Mouse (Mus musculus) testis, adult 2 months (tissue): ENCODE data around the gene 2410004B18Rik. TPM values are rescaled to one million over a fixed set of nuclear protein-coding genes. Genes with fewer than 3 reads are reported as not detected.

Experiments
- H3K27ac ChIP-seq: fragments of 200-500 bp; 2 replicates; pipeline ENCODE4 v1.5.1; 2012; ENCODE audit warnings: low read depth, low read length; ENCODE audit not compliant: control insufficient read depth, insufficient read depth
- H3K27me3 ChIP-seq: fragments of 200-500 bp; 2 replicates; pipeline ENCODE4 v1.6.1; 2012; ENCODE audit warnings: mild to moderate bottlenecking, low read length, moderate library complexity; ENCODE audit not compliant: control insufficient read depth, insufficient read depth
- H3K36me3 ChIP-seq: fragments of 200-500 bp; 2 replicates; pipeline ENCODE4 v1.6.1; 2012; ENCODE audit warnings: mild to moderate bottlenecking, low read length; ENCODE audit not compliant: control insufficient read depth, insufficient read depth
- H3K4me1 ChIP-seq: fragments of 200-500 bp; 2 replicates; pipeline ENCODE4 v1.6.1; 2012; ENCODE audit warnings: low read length; ENCODE audit not compliant: control insufficient read depth, insufficient read depth
- H3K4me3 ChIP-seq: fragments of 200-500 bp; 2 replicates; pipeline ENCODE4 v1.5.1; 2012; ENCODE audit warnings: low read depth, mild to moderate bottlenecking, low read length, moderate library complexity, mixed read lengths; ENCODE audit not compliant: control insufficient read depth
- CTCF ChIP-seq: fragments of 200-500 bp; IDR thresholded peaks from 2 replicates; pipeline ENCODE4 v1.5.1; 2012; ENCODE audit warnings: low read depth, mild to moderate bottlenecking, inconsistent platforms, low read length, moderate library complexity; ENCODE audit not compliant: control insufficient read depth, insufficient read depth, insufficient replicate concordance
- POLR2A ChIP-seq: fragments of 200-500 bp; IDR thresholded peaks from 2 replicates; pipeline ENCODE4 v1.6.1; 2012; ENCODE audit warnings: low read depth, mild to moderate bottlenecking, inconsistent platforms, low read length, moderate library complexity; ENCODE audit not compliant: control insufficient read depth
- polyA plus RNA-seq: library from polyadenylated mRNA; depleted of rRNA; stranded (reverse); fragments of >200 nt; gene quantifications from 2 replicates; pipeline ENCODE4 v1.2.3, GENCODE M21; 2012

Gene 2410004B18Rik
- polyA plus RNA-seq, 1 experiment: 13.0 TPM

- no peaks in the 10 kb centered on the region for H3K27me3 ChIP-seq
- H3K36me3 ChIP-seq: no peaks in the 10 kb centered on the region
- H3K27ac ChIP-seq: no peak within 1 kb of the TSS; the same call in 1 of the 2 replicates
- H3K4me1 ChIP-seq: no peaks in the 10 kb centered on the region; the same call in 1 of the 2 replicates
- peak within 1 kb of the TSS; percentile 99; the same call in 1 of the 2 replicates for H3K4me3 ChIP-seq
- TF ChIP-seq CTCF: no peak
- TF ChIP-seq POLR2A: no peak
Measured at GRCm38 (mm10) chr3:145922019-145922854, 15.6 kb upstream of the 2410004B18Rik start, which contains the start of gene Bcl10. Gene Bcl10, plus strand, starts transcription at chr3:145922804.

GRCm38 (mm10) chr3:145922971-145923370, 14.8 kb upstream of the 2410004B18Rik start:
- Histone ChIP-seq H3K4me1 (no peaks in the 10 kb centered on the region; the same call in 1 of the 2 replicates), H3K27ac (no peak overlapping the region), H3K4me3 (no peak overlapping the region), H3K27me3 (no peaks in the 10 kb centered on the region), H3K36me3 (no peaks in the 10 kb centered on the region)
- TF ChIP-seq POLR2A (no peak), CTCF (no peak)

- peak overlapping the region; percentile 99 for H3K4me3 ChIP-seq
- peak overlapping the region; percentile 94 for H3K27ac ChIP-seq
- H3K36me3 ChIP-seq: no peaks in the 10 kb centered on the region
- no peaks in the 10 kb centered on the region; the same call in 1 of the 2 replicates for H3K4me1 ChIP-seq
- TF ChIP-seq POLR2A (peak; percentile 76), CTCF (no peak)
- H3K27me3 ChIP-seq: no peaks in the 10 kb centered on the region
Measured at GRCm38 (mm10) chr3:145923874-145924577, 13.8 kb upstream of the 2410004B18Rik start.

DNA sequence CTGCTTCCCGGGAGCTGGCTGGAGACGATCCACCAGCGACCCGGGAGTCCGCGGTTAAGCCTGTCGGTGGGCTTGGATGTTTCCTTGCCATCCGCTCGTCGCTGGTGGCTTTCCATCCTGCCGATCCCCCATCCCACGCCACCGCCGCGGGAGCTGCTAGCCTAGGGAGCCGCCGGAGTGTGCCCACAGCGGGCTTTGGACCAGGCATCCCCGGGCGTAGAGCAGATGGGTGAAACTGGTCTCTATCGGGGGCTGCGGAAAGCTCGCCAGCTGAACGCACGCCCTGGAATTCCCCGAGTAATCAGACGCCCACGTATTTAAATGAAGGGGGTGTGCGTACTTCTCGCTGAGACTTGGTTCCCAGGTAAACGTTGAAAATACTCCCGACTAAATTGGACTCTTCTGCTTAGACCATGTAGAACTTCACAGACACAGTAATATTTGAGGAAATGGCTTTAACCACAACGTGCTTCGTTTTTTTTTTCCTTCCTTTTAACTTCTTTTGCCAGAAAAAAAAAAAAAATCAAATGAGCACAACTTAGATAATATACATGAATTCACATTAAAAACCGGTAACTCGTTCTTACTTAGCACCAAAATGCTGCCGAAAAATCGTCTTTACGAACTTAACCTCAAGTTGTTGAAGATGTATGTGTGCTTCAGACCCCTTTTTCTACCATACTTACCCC, 13.0 kb upstream of the 2410004B18Rik start:
- Histone ChIP-seq H3K4me3 (peak overlapping the region; percentile 99), H3K27me3 (no peaks in the 10 kb centered on the region), H3K36me3 (no peaks in the 10 kb centered on the region), H3K27ac (peak overlapping the region; percentile 94), H3K4me1 (no peaks in the 10 kb centered on the region; the same call in 1 of the 2 replicates)
- TF ChIP-seq POLR2A (peak; percentile 14; the same call in 1 of the 2 replicates), CTCF (no peak)

GRCm38 (mm10) chr3:145925506-145925905, 12.3 kb upstream of the 2410004B18Rik start:
- Histone ChIP-seq H3K36me3 (no peaks in the 10 kb centered on the region), H3K4me1 (no peaks in the 10 kb centered on the region; the same call in 1 of the 2 replicates), H3K4me3 (no peak overlapping the region; the same call in 1 of the 2 replicates), H3K27ac (no peak overlapping the region), H3K27me3 (no peaks in the 10 kb centered on the region)
- TF ChIP-seq POLR2A (no peak), CTCF (no peak)

DNA sequence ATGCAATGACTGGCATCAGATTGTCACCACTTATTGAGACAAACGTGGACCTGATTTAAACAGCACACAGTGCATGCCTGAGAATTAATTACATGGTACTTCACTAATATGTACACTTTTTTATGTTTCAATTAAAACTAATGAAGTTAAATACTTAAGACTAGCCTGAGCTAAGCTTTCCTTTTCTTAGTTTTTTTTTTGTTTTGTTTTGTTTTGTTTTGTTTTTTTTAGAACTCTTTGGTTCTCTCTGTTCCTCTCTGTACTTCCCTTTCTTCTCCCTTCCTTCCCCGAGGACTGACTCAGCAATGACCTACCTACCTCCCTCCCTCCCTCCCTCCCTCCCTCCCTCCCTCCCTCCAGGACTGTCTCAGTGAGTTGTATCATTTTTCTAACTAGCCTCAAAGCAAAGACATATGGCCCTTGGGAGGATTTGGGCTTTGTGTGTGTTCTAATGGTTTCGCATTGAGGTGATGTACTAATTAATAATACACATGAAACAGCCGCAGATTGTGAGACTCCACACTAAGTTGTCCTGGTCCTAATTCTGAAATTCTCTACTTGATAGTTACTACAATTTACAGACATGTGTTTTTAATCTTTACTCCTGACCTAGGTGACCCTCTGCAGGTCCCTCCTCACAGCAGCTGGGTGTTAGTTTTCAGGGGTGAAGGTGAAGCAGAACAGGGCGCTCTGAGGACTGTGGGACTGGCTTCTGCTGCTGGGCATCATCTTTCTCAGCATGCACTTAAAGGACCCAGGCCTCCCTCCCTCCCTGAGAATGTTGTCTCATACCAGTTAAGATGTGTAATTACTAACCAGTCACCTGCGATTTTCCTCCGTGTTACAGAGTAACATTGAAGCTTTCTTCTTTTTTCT, 8.1 kb upstream of the 2410004B18Rik start:
- Histone ChIP-seq H3K4me3 (no peak overlapping the region), H3K27me3 (no peaks in the 10 kb centered on the region), H3K4me1 (no peaks in the 10 kb centered on the region; the same call in 1 of the 2 replicates), H3K27ac (no peak overlapping the region), H3K36me3 (no peaks in the 10 kb centered on the region)
- no peak for TF ChIP-seq POLR2A
- no peak for TF ChIP-seq CTCF
